Mouse (Mus musculus) hematopoietic stem cell, adult 5-6 weeks (primary cell): ENCODE results near the gene Tex30. TPM values are rescaled to one million over a fixed set of nuclear protein-coding genes. Genes with fewer than 3 reads are reported as not detected.
"Not testable (repeated sequence)": the region's sequence is repeated elsewhere in the genome, so short reads cannot be mapped to it uniquely, and the experiment has no call there.

Experiments used
- ATAC-seq, 2 experiments: fragments of 125-278 bp in 1 of 2; replicated peaks in 1 of 2; 2 replicates each; pipeline ENCODE4 v1.8.0; 2016 to 2017; ENCODE audit warnings: inconsistent platforms in 2 of 2, mild to moderate bottlenecking in 2 of 2, moderate number of reproducible peaks in 2 of 2, low read depth in 1 of 2, moderate TSS enrichment in 1 of 2; ENCODE audit not compliant: low FRiP score in 2 of 2, poor library complexity in 2 of 2, severe bottlenecking in 2 of 2, insufficient read depth in 1 of 2, low TSS enrichment in 1 of 2
- total RNA-seq: library from RNA; stranded (forward); fragments of 172-1452, 232-1000 nt; gene quantifications from 2 replicates; pipeline ENCODE4 v1.2.3, GENCODE M21; 2017

Tex30 gene
- total RNA-seq, 1 experiment from 2014 or later, result 50.5 TPM

- ATAC-seq, result no peak
Measured at GRCm38 (mm10) chr1:44061836-44062235, 40.4 kb downstream of the Tex30 start, which contains the start of gene Gm8251. TSS of gene Gm8251 (minus strand) at chr1:44061936.

DNA sequence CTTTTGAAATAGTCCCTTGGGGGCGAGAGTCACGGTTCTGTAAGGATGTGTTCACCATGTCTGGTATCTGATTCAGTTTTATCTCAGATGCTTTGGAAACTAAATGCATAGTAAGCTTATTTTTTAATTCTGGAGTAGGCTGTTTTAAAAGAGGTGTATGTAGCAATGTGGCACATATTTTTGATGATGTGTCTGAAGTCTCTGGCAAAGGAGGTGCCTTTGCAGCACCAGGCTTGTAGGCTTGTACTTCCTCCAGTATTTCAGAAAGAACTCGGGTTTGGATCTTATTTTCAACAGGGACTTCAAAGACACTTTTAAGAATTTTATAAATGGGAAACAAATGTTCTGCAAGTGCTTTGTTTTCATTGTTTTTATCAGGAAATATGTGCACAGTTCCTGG, 44.4 kb downstream of the Tex30 start:
- no peak for ATAC-seq

GRCm38 (mm10) chr1:44046556-44046955, 55.7 kb downstream of the Tex30 start:
- ATAC-seq, result no peak

- ATAC-seq, result not testable (repeated sequence)
Measured at GRCm38 (mm10) chr1:44045689-44046088, 56.6 kb downstream of the Tex30 start.

GRCm38 (mm10) chr1:44042555-44042915, 59.7 kb downstream of the Tex30 start:
- ATAC-seq, result peak; percentile 22 to 39; a peak in 3 of 4 replicates

DNA sequence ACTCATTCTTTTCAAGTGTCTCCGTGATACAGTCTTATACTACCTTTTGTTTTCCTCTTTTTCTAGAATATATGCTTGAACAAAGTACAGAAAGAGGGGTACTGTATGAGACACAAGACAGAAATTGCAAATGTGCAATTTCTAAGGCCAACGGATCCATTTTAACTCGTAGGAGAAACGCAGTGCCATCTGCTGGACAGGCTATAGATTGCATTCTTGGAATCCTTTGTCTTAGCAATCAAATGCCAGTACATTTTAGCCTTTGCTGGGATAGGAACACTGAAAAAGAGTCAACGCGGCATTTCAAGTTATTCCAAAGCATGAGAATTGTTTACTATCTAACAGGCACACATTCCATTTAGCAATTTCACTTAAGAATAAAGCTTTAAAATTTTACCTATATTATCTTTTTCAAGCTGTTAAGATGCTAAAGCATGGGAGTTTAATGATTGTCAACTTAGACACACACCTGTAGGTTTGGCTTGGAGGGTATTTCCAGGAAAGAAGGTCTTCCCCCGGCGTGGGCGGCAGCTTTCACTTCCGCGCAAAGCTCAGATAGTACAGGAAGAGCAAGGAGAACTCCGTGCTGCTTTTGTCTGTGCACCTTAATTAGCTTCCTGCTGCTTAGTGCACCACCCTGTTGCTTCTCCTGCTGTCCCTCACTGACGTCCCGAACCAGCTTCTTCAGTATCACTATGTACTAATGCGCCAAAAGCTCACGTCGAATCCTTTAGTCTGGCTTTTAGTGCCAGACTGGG, 60.3 kb downstream of the Tex30 start:
- peak; percentile 86 for ATAC-seq

Other genes starting within 250 kb of the Tex30 start
- 103 and 116 TPM in 2 replicates for gene Tpp2, start 168.8 kb downstream of the Tex30 start, total RNA-seq
- 0.06 TPM in 1 of 2 replicates, not detected in the other for gene Mettl21c, start 82.4 kb downstream of the Tex30 start, total RNA-seq
- 0.44 and 0.65 TPM in 2 replicates for gene Gm8251, start 40.5 kb downstream of the Tex30 start, total RNA-seq
- gene Kdelc1, start 16.4 kb upstream of the Tex30 start, total RNA-seq, result 25.1 and 26.5 TPM in 2 replicates
- gene Bivm, start 16.5 kb upstream of the Tex30 start, total RNA-seq, result 23.8 and 29.0 TPM in 2 replicates
- gene Ercc5, start 45.3 kb upstream of the Tex30 start, total RNA-seq, result 16.2 and 18.8 TPM in 2 replicates
- not detected in 2 replicates for gene Mettl21e, start 116.5 kb upstream of the Tex30 start, total RNA-seq